Mouse (Mus musculus) MEL (cell line): ENCODE measurements around the gene Rpl4. TPM values are rescaled to one million over a fixed set of nuclear protein-coding genes. Genes with fewer than 3 reads are reported as not detected.
A peak's percentile ranks its signal among the peaks of the same experiment; 100 is the strongest.

ENCODE experiments used
- DNase-seq: peaks from one replicate; pipeline ENCODE4 v3.0.0; 2011; ENCODE audit warnings: low read depth, low spot score
- H3K27ac ChIP-seq: 2 replicates; pipeline ENCODE4 v1.5.1; 2012; ENCODE audit warnings: low read depth, mild to moderate bottlenecking, control low read depth, low read length, moderate library complexity; ENCODE audit not compliant: control insufficient read depth
- H3K27me3 ChIP-seq, 2 experiments: fragments of 150-350 bp in 1 of 2; sonication (generic) in 1 of 2; 2 replicates each; pipeline ENCODE4 v1.6.1; 2012; ENCODE audit warnings: low read length in 2 of 2, mild to moderate bottlenecking in 2 of 2, improper control_type of control experiment in 1 of 2, moderate library complexity in 1 of 2; ENCODE audit not compliant: insufficient read depth in 2 of 2, control insufficient read depth in 1 of 2
- H3K36me3 ChIP-seq, 2 experiments: 2 replicates each; pipeline ENCODE4 v1.6.1; 2012 to 2014; ENCODE audit warnings: low read length in 2 of 2, improper control_type of control experiment in 1 of 2, inconsistent platforms in 1 of 2, mild to moderate bottlenecking in 1 of 2; ENCODE audit not compliant: insufficient read depth in 2 of 2, control insufficient read depth in 1 of 2
- H3K4me1 ChIP-seq, 2 experiments: fragments of 150-350 bp in 1 of 2; sonication (generic) in 1 of 2; 2 replicates each; pipeline ENCODE4 v1.6.1; 2012; ENCODE audit warnings: low read length in 2 of 2, improper control_type of control experiment in 1 of 2, mild to moderate bottlenecking in 1 of 2; ENCODE audit not compliant: insufficient read depth in 2 of 2, control insufficient read depth in 1 of 2
- H3K4me3 ChIP-seq, 2 experiments: fragments of 150-350 bp in 1 of 2; sonication (generic) in 1 of 2; 2 replicates each; pipeline ENCODE4 v1.5.1; 2012; ENCODE audit warnings: low read depth in 2 of 2, low read length in 2 of 2, mild to moderate bottlenecking in 2 of 2, moderate library complexity in 2 of 2, control low read depth in 1 of 2, improper control_type of control experiment in 1 of 2; ENCODE audit not compliant: control insufficient read depth in 1 of 2, insufficient read depth in 1 of 2
- H3K79me2 ChIP-seq: 2 replicates; pipeline ENCODE4 v1.6.1; 2012; ENCODE audit warnings: mild to moderate bottlenecking, low read length, moderate library complexity; ENCODE audit not compliant: control insufficient read depth, poor library complexity, insufficient read depth
- H3K9ac ChIP-seq: 2 replicates; pipeline ENCODE4 v1.6.1; 2012; ENCODE audit warnings: low read depth, mild to moderate bottlenecking, control low read depth, low read length, moderate library complexity; ENCODE audit not compliant: control insufficient read depth, poor library complexity, severe bottlenecking
- H3K9me3 ChIP-seq: fragments of 150-350 bp; sonication (generic); replicated peaks from 2 replicates; pipeline ENCODE4 v1.6.1; 2012; ENCODE audit warnings: mild to moderate bottlenecking, low read length, improper control_type of control experiment, moderate library complexity; ENCODE audit not compliant: insufficient read depth
- CHD2 ChIP-seq: IDR thresholded peaks from 2 replicates; pipeline ENCODE4 v1.6.1; 2011; ENCODE audit warnings: low read length, improper control_type of control experiment
- E2F4 ChIP-seq: IDR thresholded peaks from 2 replicates; pipeline ENCODE4 v1.6.1; 2011; ENCODE audit warnings: low read depth, low read length, improper control_type of control experiment, borderline replicate concordance
- EP300 ChIP-seq, 2 experiments: IDR thresholded peaks; 2 replicates each; pipeline ENCODE4 v1.6.1; 2011; ENCODE audit warnings: improper control_type of control experiment in 2 of 2, low read length in 2 of 2, low read depth in 1 of 2, mild to moderate bottlenecking in 1 of 2
- ETS1 ChIP-seq: IDR thresholded peaks from 2 replicates; pipeline ENCODE4 v1.6.1; 2012; ENCODE audit warnings: low read depth, mild to moderate bottlenecking, inconsistent platforms, low read length, improper control_type of control experiment, moderate library complexity
- JUND ChIP-seq: IDR thresholded peaks from 2 replicates; pipeline ENCODE4 v1.6.1; 2011; ENCODE audit warnings: low read depth, mild to moderate bottlenecking, improper control_type of control experiment, low read length
- MAX ChIP-seq: IDR thresholded peaks from 2 replicates; pipeline ENCODE4 v1.6.1; 2011; ENCODE audit warnings: low read length, improper control_type of control experiment
- MAZ ChIP-seq: IDR thresholded peaks from 2 replicates; pipeline ENCODE4 v1.6.1; 2012; ENCODE audit warnings: low read depth, mild to moderate bottlenecking, inconsistent platforms, low read length, improper control_type of control experiment
- MXI1 ChIP-seq: IDR thresholded peaks from 2 replicates; pipeline ENCODE4 v1.6.1; 2011; ENCODE audit warnings: mild to moderate bottlenecking, low read depth, low read length, improper control_type of control experiment
- POLR2A ChIP-seq, 2 experiments: IDR thresholded peaks; 2 replicates each; pipeline ENCODE4 v1.6.1; 2011 to 2012; ENCODE audit warnings: low read length in 2 of 2, mild to moderate bottlenecking in 2 of 2, control low read depth in 1 of 2, improper control_type of control experiment in 1 of 2, low read depth in 1 of 2, moderate library complexity in 1 of 2; ENCODE audit not compliant: control insufficient read depth in 1 of 2, insufficient read depth in 1 of 2, poor library complexity in 1 of 2
- POLR2AphosphoS2 ChIP-seq: IDR thresholded peaks from 2 replicates; pipeline ENCODE4 v1.6.1; 2011; ENCODE audit warnings: low read length, improper control_type of control experiment
- POLR2AphosphoS5 ChIP-seq: IDR thresholded peaks from 2 replicates; pipeline ENCODE4 v1.6.1; 2012; ENCODE audit warnings: low read depth, borderline replicate concordance, mild to moderate bottlenecking, inconsistent platforms, low read length, moderate library complexity, mixed read lengths
- RCOR1 ChIP-seq: IDR thresholded peaks from 2 replicates; pipeline ENCODE4 v1.6.1; 2012; ENCODE audit warnings: low read depth, mild to moderate bottlenecking, inconsistent platforms, low read length, improper control_type of control experiment
- SIN3A ChIP-seq: IDR thresholded peaks from 2 replicates; pipeline ENCODE4 v1.6.1; 2012; ENCODE audit warnings: low read length, improper control_type of control experiment, inconsistent platforms
- SMC3 ChIP-seq: IDR thresholded peaks from 2 replicates; pipeline ENCODE4 v1.6.1; 2011; ENCODE audit warnings: low read depth, low read length, improper control_type of control experiment
- USF1 ChIP-seq: IDR thresholded peaks from 2 replicates; pipeline ENCODE4 v1.6.1; 2014; ENCODE audit warnings: low read depth, mild to moderate bottlenecking, inconsistent platforms, low read length, improper control_type of control experiment, moderate library complexity
- ZMIZ1 ChIP-seq: IDR thresholded peaks from 2 replicates; pipeline ENCODE4 v1.6.1; 2012; ENCODE audit warnings: low read depth, mild to moderate bottlenecking, inconsistent platforms, low read length, improper control_type of control experiment, moderate library complexity
- ZNF384 ChIP-seq: IDR thresholded peaks from 2 replicates; pipeline ENCODE4 v1.6.1; 2012; ENCODE audit warnings: low read depth, mild to moderate bottlenecking, inconsistent platforms, low read length, improper control_type of control experiment
- polyA plus RNA-seq, 2 experiments: library from polyadenylated mRNA; stranded (reverse) in 1 of 2; unstranded in 1 of 2; fragments of >175 nt in 1 of 2; fragments of >200 nt in 1 of 2; gene quantifications; 2 replicates each; pipeline versions ENCODE4 v1.2.1 to v1.2.4; 2012; ENCODE audit warnings: low replicate concordance in 2 of 2, low read depth in 1 of 2; ENCODE audit not compliant: insufficient read length in 2 of 2, insufficient read depth in 1 of 2, missing spikeins in 1 of 2
- total RNA-seq: library from RNA; depleted of rRNA; stranded (reverse); fragments of 300-350 nt; gene quantifications from 2 replicates; pipeline ENCODE4 v1.2.3, GENCODE M21; 2012

The Rpl4 gene
- total and polyA plus RNA-seq, 3 experiments = 124 to 3,157 (median 1,761) TPM

DNA sequence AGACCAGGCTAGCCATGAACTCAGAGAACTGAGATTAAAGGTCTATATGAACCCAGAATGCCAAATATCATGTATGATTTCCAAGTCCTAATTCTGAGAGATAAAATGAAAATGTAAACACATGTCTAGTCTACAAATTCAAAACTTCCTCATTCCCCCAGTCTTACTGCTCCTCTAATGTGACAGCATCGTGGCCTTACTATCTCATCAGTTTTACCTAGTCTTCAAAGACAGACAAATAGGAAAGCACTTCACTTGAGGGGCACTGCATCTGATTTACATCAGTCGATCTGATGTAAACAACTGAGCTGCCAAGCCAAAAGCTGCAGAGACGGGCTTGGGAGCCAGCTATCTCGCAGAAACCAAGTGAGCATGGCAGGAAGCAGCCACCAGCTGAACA, 42.9 kb downstream of the Rpl4 start:
- no peaks in the 10 kb centered on the region for H3K79me2 ChIP-seq
- peaks cover 0 to 6% of the 10 kb centered on the region in 2 experiments; a peak in 2 of 4 replicates for H3K4me1 ChIP-seq
- no peak overlapping the region for H3K9ac ChIP-seq
- DNase-seq = peak; percentile 43
- no peaks in the 10 kb centered on the region for H3K9me3 ChIP-seq
- no peak overlapping the region for H3K4me3 ChIP-seq
- no peak overlapping the region for H3K27ac ChIP-seq
- H3K27me3 ChIP-seq = no peaks in the 10 kb centered on the region
- H3K36me3 ChIP-seq = peaks cover 0 to 2% of the 10 kb centered on the region in 2 experiments; a peak in 2 of 4 replicates
- 0 out of 2 replicates have a peak, but pooled peaks have one; percentile 21 for TF ChIP-seq ETS1
- TF ChIP-seq MXI1 = peak; percentile 59
- TF ChIP-seq MAZ = no peak
- TF ChIP-seq POLR2AphosphoS2 = no peak
- peak; percentile 39; the same call in 1 of the 2 replicates for TF ChIP-seq MAX
- TF ChIP-seq POLR2AphosphoS5 = no peak
- TF ChIP-seq ZMIZ1 = no peak
- TF ChIP-seq E2F4 = no peak
- peak; percentile 56 for TF ChIP-seq SIN3A

DNA sequence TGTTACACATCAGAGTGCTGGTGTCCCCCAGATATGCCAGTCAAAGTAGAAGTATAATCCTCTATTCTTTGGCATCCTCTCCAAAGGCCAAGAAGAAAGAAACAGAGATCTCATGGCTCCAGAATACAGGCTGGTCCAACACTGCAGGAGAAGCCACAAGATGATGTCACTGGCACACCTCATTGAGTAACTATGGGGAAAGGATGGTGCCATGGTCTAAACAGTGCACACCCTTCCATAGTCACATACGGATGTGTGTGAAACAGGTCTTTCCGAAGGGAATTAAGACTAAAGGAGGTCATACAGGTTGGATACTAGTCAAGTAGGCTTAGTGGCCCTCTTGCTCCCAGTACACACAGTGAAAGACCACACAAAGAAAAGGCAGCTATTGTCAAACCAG, 43.5 kb downstream of the Rpl4 start:
- Histone ChIP-seq H3K4me1 (peaks cover 0 to 6% of the 10 kb centered on the region in 2 experiments; a peak in 2 of 4 replicates), H3K4me3 (no peak overlapping the region), H3K27me3 (no peaks in the 10 kb centered on the region), H3K9me3 (no peaks in the 10 kb centered on the region), H3K27ac (no peak overlapping the region), H3K36me3 (peaks cover 0 to 2% of the 10 kb centered on the region in 2 experiments; a peak in 2 of 4 replicates), H3K79me2 (no peaks in the 10 kb centered on the region), H3K9ac (no peak overlapping the region)
- TF ChIP-seq JUND (no peak), ZNF384 (no peak), CHD2 (no peak), EP300 (IDR thresholded peaks at IDR 0.05; ENCODE audit: low read depth in 1 of 2, low read length in 2 of 2) (no peak), RCOR1 (no peak), USF1 (no peak), SMC3 (no peak), ZMIZ1 (no peak), POLR2A (IDR thresholded peaks at IDR 0.05; ENCODE audit: control insufficient read depth in 1 of 2, insufficient read depth in 1 of 2, low read depth in 1 of 2, low read length in 2 of 2, poor library complexity in 1 of 2) (no peak)
- no peak for DNase-seq
